Mouse (Mus musculus): Measurements from ENCODE around the gene Gps2.

The Gps2 gene

GRCm38 (mm10) chr11:69886907-69887635 lies 26.6 kb upstream of the Gps2 start:
- DNase-seq (ENCODE audit: low spot score in 2 of 2) = no peak

GRCm38 (mm10) chr11:69891482-69891881 lies 22.2 kb upstream of the Gps2 start:
- DNase-seq (ENCODE audit: low spot score in 2 of 2) = no peak

GRCm38 (mm10) chr11:69894671-69895070 lies 19.0 kb upstream of the Gps2 start:
- no peak for DNase-seq (ENCODE audit: low spot score in 2 of 2)

- DNase-seq (ENCODE audit: low spot score in 2 of 2) = no peak
These were observed 18.4 kb upstream of the Gps2 start, which contains the start of gene Acap1 for GRCm38 (mm10) chr11:69895291-69895690. Gene Acap1 (minus strand): TSS chr11:69895539.

- DNase-seq (ENCODE audit: low spot score in 2 of 2) = no peak
These were observed 13.8 kb upstream of the Gps2 start for GRCm38 (mm10) chr11:69899870-69900269.

GRCm38 (mm10) chr11:69900471-69901405 lies 12.9 kb upstream of the Gps2 start, which contains the start of the genes 2810408A11Rik and Neurl4:
Gene 2810408A11Rik (minus strand): TSS chr11:69900987.
Gene Neurl4 (plus strand): TSS chr11:69901072.
- peak; percentile 84 to 91 for DNase-seq (ENCODE audit: low spot score in 2 of 2)

GRCm38 (mm10) chr11:69901406-69901846 lies 12.3 kb upstream of the Gps2 start:
- DNase-seq (ENCODE audit: low spot score in 2 of 2) = peak; percentile 87 to 95

GRCm38 (mm10) chr11:69901993-69902392 lies 11.7 kb upstream of the Gps2 start:
- no peak for DNase-seq (ENCODE audit: low spot score in 2 of 2)

- no peak for DNase-seq (ENCODE audit: low spot score in 2 of 2)
These were observed 10.7 kb upstream of the Gps2 start for GRCm38 (mm10) chr11:69902972-69903371.

- no peak for DNase-seq (ENCODE audit: low spot score in 2 of 2)
These were observed 9.4 kb upstream of the Gps2 start for GRCm38 (mm10) chr11:69904311-69904710.

- DNase-seq (ENCODE audit: low spot score in 2 of 2) = no peak
These were observed 5.0 kb upstream of the Gps2 start for GRCm38 (mm10) chr11:69908645-69909044.

- no peak for DNase-seq (ENCODE audit: low spot score in 2 of 2)
These were observed 4.5 kb upstream of the Gps2 start for GRCm38 (mm10) chr11:69909174-69909573.

- no peak for DNase-seq (ENCODE audit: low spot score in 2 of 2)
These were observed 3.5 kb upstream of the Gps2 start for GRCm38 (mm10) chr11:69910177-69910576.

GRCm38 (mm10) chr11:69910781-69911560 lies 2.7 kb upstream of the Gps2 start:
- DNase-seq (ENCODE audit: low spot score in 2 of 2) = no peak

GRCm38 (mm10) chr11:69911701-69912100 lies 2.0 kb upstream of the Gps2 start:
- no peak for DNase-seq (ENCODE audit: low spot score in 2 of 2)

- no peak for DNase-seq (ENCODE audit: low spot score in 2 of 2)
These were observed 765 bp upstream of the Gps2 start for GRCm38 (mm10) chr11:69912716-69913530.

GRCm38 (mm10) chr11:69914372-69914764 lies 680 bp downstream of the Gps2 start:
- no peak for DNase-seq (ENCODE audit: low spot score in 2 of 2)

- no peak for DNase-seq (ENCODE audit: low spot score in 2 of 2)
These were observed 1.3 kb downstream of the Gps2 start for GRCm38 (mm10) chr11:69914917-69915430.

GRCm38 (mm10) chr11:69915667-69916627 lies 2.3 kb downstream of the Gps2 start:
- DNase-seq (ENCODE audit: low spot score in 2 of 2) = no peak
